Mouse (Mus musculus) megakaryocyte, embryonic 14.5 days (primary cell): ENCODE data around the gene B130006D01Rik. TPM values are rescaled to one million over a fixed set of nuclear protein-coding genes. Genes with fewer than 3 reads are reported as not detected.

Experiments used
- H3K27me3 ChIP-seq: replicated peaks from 2 replicates; pipeline ENCODE3; 2012; ENCODE audit warnings: inconsistent platforms
- H3K36me3 ChIP-seq: replicated peaks from 2 replicates; pipeline ENCODE3; 2012; ENCODE audit warnings: low read length, inconsistent platforms, mixed read lengths
- H3K4me1 ChIP-seq: 2 replicates; pipeline ENCODE4 v1.6.1; 2012; ENCODE audit warnings: inconsistent platforms
- H3K4me3 ChIP-seq: replicated peaks from 2 replicates; pipeline ENCODE3; 2012; ENCODE audit warnings: moderate library complexity, mild to moderate bottlenecking, inconsistent platforms
- H3K9me3 ChIP-seq: 2 replicates; pipeline ENCODE4 v1.6.1; 2012; ENCODE audit warnings: inconsistent platforms
- FLI1 ChIP-seq: IDR thresholded peaks from 2 replicates; pipeline ENCODE4 v1.6.1; 2012; ENCODE audit warnings: low read length, inconsistent platforms, mixed read lengths
- GATA1 ChIP-seq: IDR thresholded peaks from 3 replicates; pipeline ENCODE4 v1.6.1; 2012; ENCODE audit warnings: mixed read lengths, low read length, inconsistent platforms, borderline replicate concordance
- polyA plus RNA-seq: library from polyadenylated mRNA; stranded (reverse); fragments of >175 nt; gene quantifications from 2 replicates; pipeline ENCODE4 v1.2.3, GENCODE M21; 2012; ENCODE audit warnings: low replicate concordance; ENCODE audit not compliant: insufficient read depth

Gene B130006D01Rik
- polyA plus RNA-seq: not detected in 2 replicates

DNA sequence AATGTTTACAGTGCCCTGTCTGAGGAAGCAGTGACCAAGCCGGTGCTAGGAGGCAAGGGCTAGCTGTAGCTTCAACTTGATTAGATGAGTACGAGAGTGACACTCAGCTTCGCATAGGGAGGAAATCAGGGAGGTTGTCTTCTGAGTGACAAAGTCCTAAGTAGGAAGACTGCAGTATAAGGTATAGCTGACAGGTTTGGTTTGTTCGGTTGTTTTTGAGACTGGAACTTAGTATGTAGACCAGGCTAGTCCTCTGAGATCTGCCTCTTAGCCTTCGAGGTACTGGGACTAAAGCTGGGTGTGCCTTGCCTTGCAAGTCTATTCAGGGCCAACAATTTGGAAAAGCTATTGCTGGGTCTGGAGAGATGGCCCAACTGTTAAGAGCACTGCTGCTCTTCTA, at the start of gene B130006D01Rik:
Gene B130006D01Rik, plus strand, starts transcription at position 301 of the 400 bp plus-strand sequence.
- Histone ChIP-seq H3K27me3 (no peaks in the 10 kb centered on the region), H3K9me3 (no peaks in the 10 kb centered on the region), H3K36me3 (no peaks in the 10 kb centered on the region), H3K4me3 (no peak within 1 kb of the TSS), H3K4me1 (peaks cover 11% of the 10 kb centered on the region)
- TF ChIP-seq GATA1: no peak
- TF ChIP-seq FLI1: no peak

- Histone ChIP-seq H3K36me3 (peaks cover 92% of the 10 kb centered on the region), H3K4me1 (peaks cover 13% of the 10 kb centered on the region), H3K27me3 (no peaks in the 10 kb centered on the region), H3K9me3 (no peaks in the 10 kb centered on the region), H3K4me3 (no peak overlapping the region)
- TF ChIP-seq FLI1 (no peak), GATA1 (no peak)
Measured at GRCm38 (mm10) chr11:95675498-95675897, 47.9 kb upstream of the B130006D01Rik start.

- Histone ChIP-seq H3K4me3 (no peak overlapping the region), H3K27me3 (no peaks in the 10 kb centered on the region), H3K4me1 (peaks cover 6% of the 10 kb centered on the region), H3K36me3 (peaks cover 92% of the 10 kb centered on the region), H3K9me3 (no peaks in the 10 kb centered on the region)
- no peak for TF ChIP-seq FLI1
- TF ChIP-seq GATA1: no peak
Measured at GRCm38 (mm10) chr11:95676307-95676706, 47.1 kb upstream of the B130006D01Rik start.

DNA sequence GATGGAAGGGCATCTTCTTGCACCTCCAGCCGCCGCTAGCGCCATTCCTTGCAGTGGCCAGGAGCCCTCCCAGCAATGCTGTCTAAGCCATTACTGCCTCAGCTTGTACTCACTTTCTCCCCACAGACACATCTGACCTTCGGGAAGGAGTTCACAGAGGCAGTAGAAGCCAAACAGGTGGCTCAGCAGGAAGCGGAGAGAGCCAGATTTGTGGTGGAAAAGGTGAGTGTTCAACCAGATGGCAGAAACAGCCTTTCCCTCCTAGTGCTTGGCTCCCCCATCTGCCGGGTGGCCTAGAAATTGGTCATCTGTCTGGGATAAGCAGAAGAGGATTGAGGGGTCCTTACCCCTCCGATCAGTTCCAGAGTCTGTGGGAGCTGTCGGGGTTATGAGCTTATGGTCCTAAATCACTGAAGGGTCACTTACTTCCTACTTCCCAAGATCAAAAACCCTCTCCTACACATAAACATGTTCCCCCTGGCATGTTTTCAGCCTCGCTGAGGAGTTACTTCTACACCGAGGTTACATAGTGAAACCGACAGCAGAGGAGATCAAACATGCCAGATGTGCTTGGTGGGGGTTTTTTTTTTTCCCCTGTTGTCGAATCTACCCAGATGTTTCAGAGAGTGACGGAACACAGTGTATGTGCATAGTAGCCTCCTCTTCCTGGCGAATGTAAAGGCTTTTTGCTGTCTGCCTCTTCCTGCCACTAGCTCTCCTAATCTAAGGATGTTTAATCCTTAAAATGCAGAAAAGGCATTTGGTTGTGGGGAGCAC, 45.3 kb upstream of the B130006D01Rik start:
- Histone ChIP-seq H3K4me1 (peaks cover 18% of the 10 kb centered on the region), H3K36me3 (peaks cover 85% of the 10 kb centered on the region), H3K4me3 (no peak overlapping the region), H3K9me3 (no peaks in the 10 kb centered on the region), H3K27me3 (peaks cover 5% of the 10 kb centered on the region)
- TF ChIP-seq GATA1: no peak

- H3K9me3 ChIP-seq: no peaks in the 10 kb centered on the region
- peaks cover 25% of the 10 kb centered on the region for H3K4me1 ChIP-seq
- H3K36me3 ChIP-seq: peaks cover 48% of the 10 kb centered on the region
- H3K4me3 ChIP-seq: no peak overlapping the region
- H3K27me3 ChIP-seq: peaks cover 39% of the 10 kb centered on the region
- no peak for TF ChIP-seq GATA1
- no peak for TF ChIP-seq FLI1
Measured at GRCm38 (mm10) chr11:95681995-95682601, 41.3 kb upstream of the B130006D01Rik start.

GRCm38 (mm10) chr11:95682946-95683345, 40.4 kb upstream of the B130006D01Rik start:
- no peak for TF ChIP-seq FLI1
- TF ChIP-seq GATA1: no peak
- H3K36me3 ChIP-seq: peaks cover 39% of the 10 kb centered on the region
- peaks cover 46% of the 10 kb centered on the region for H3K27me3 ChIP-seq
- no peaks in the 10 kb centered on the region for H3K9me3 ChIP-seq
- peaks cover 33% of the 10 kb centered on the region for H3K4me1 ChIP-seq
- H3K4me3 ChIP-seq: no peak overlapping the region

GRCm38 (mm10) chr11:95686031-95686430, 37.4 kb upstream of the B130006D01Rik start:
- Histone ChIP-seq H3K4me3 (no peak overlapping the region), H3K9me3 (no peaks in the 10 kb centered on the region), H3K36me3 (peaks cover 11% of the 10 kb centered on the region), H3K4me1 (peaks cover 64% of the 10 kb centered on the region), H3K27me3 (peaks cover 76% of the 10 kb centered on the region)
- TF ChIP-seq FLI1: no peak
- no peak for TF ChIP-seq GATA1

DNA sequence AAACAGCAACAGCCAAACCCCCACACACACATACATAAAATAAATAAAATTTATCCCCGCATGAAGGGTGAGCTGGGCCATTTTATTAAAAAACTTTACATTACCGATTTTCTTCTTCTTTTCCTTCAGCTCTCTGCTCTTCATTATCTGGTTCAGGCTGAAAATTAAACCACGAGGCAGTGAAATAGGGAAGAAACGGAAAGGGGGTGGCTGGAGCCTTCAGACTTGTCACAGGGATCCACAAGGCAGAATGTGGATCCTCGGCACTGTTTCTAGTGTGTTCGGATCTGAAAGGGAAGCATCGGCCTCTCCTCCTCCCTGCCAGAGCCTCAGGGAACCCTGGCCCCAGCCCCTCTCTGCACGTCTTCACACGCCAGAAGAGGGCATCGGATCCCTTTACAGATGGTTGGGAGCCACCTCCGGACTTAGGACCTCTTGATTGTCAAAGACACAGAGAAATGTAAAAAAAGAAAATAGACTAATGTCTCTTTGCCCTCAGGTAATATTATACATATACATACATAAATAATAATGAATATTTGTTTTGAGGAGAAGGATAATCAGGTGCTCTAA, 36.2 kb upstream of the B130006D01Rik start:
- TF ChIP-seq FLI1 (no peak), GATA1 (no peak)
- H3K4me1 ChIP-seq: peaks cover 66% of the 10 kb centered on the region
- no peaks in the 10 kb centered on the region for H3K9me3 ChIP-seq
- H3K36me3 ChIP-seq: no peaks in the 10 kb centered on the region
- peaks cover 84% of the 10 kb centered on the region for H3K27me3 ChIP-seq
- no peak overlapping the region for H3K4me3 ChIP-seq

DNA sequence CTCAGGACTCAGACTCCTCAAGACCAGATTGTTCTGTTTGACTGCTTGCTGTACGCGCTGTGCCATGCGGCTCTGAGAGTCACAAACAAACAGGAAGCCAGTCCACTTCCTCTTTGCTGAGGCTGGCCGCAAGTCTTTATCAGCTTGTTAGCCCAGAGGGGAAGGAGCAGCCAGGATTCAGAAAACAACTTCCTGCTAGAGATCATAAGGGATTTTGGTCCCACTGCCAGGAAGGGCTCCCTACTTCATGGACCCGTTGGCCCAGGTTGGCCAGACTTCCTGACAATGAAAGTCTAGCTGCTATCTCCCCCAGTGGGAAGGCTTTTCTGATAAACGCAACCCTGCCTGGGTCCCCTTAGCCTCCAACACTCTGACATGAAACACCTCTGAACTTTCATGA, 34.9 kb upstream of the B130006D01Rik start:
- H3K4me1 ChIP-seq: peaks cover 58% of the 10 kb centered on the region
- H3K4me3 ChIP-seq: peak overlapping the region; percentile 85

DNA sequence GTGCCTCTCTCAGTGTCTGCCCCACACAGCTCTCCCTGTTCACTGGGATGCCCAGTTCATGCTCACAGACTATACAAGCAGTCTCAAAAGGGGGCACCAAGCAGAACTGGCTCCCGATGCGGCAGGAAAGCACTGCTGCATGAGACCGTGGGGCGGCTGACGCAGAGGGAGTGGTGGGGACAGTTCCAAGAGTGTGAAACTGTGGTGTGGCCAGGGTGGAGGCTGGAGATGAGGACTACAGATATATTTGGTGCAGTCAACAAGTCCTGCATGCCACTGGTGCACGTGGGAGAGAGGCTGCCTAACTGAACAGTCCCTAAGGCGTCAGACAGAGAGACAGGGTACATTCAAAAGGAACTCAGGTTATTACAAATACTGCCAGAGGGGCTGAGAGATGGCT, 34.4 kb upstream of the B130006D01Rik start:
- Histone ChIP-seq H3K4me3 (peak overlapping the region; percentile 85), H3K9me3 (no peaks in the 10 kb centered on the region), H3K4me1 (peaks cover 58% of the 10 kb centered on the region), H3K36me3 (no peaks in the 10 kb centered on the region), H3K27me3 (peaks cover 87% of the 10 kb centered on the region)
- TF ChIP-seq GATA1: no peak
- no peak for TF ChIP-seq FLI1

More for the DNA sequence above, 34.9 kb upstream of the B130006D01Rik start:
- no peaks in the 10 kb centered on the region for H3K9me3 ChIP-seq
- H3K27me3 ChIP-seq: peaks cover 87% of the 10 kb centered on the region
- H3K36me3 ChIP-seq: no peaks in the 10 kb centered on the region
- TF ChIP-seq GATA1 (no peak), FLI1 (0 out of 2 replicates have a peak, but pooled peaks have one; percentile 31)
